Mouse (Mus musculus): ENCODE data around the gene Rdh9. TPM values are rescaled to one million over a fixed set of nuclear protein-coding genes. Genes with fewer than 3 reads are reported as not detected.

Rdh9 gene
- polyA plus RNA-seq (2016; fragmentation: Nextera tagmentation; extraction: Ambion mirVana): 0.06 and 0.13 TPM in 2 replicates

DNA sequence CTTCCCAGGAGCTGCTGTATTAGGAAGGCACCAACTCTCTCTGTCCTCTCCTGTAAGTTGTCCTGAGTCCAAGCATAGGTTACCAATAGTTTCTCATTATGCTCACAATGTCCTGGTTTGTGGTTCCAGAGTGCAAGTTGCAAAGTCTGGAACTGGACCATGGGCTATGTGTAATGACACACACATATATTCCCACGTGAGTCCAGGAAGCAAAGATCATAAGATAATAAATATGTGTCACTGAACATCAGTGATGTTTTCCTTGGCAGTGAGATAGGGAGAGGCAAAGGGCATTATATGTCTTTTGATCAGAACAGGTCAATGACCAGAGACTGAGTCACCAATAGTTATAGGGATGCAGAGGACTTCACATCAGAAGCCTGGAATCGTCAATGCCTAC lies at the start of gene Rdh9:
Gene Rdh9, plus strand, starts transcription at position 376 of the 400 bp plus-strand sequence.
- ATAC-seq (ENCODE audit: low FRiP score): no peak
- H3K4me3 ChIP-seq (replicated peaks): no peak within 1 kb of the TSS
- no peak within 1 kb of the TSS for H3K9ac ChIP-seq
- no peaks in the 10 kb centered on the region for H3K4me1 ChIP-seq
- no peaks in the 10 kb centered on the region for H3K9me3 ChIP-seq
- H3K27me3 ChIP-seq: no peaks in the 10 kb centered on the region
- WGBS: 87% methylated on average over 2 of the region's 2 CpGs
- no peak within 1 kb of the TSS for H3K4me2 ChIP-seq
- H3K36me3 ChIP-seq (replicated peaks): no peaks in the 10 kb centered on the region
- H3K27ac ChIP-seq: no peak within 1 kb of the TSS

DNA sequence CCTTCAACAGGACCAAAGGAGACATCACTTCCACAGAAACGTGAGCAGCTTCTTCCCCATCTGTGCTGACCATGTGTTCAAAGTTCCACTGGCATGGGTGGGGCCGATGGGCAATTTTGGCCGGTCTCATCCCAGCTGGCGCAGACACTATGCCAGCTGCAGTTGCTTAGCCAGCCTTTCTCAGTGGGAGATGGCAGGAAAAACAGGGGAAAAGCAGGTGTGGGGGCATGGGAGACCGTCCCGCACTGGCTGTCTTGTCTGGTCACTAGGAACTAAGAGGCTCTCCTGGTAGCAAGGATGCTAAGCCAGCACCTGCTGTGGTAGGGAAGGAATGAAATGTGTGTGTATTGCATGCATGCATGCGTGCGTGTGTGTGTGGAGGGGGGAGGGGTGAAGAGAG lies 47.7 kb upstream of the Rdh9 start:
- Histone ChIP-seq H3K27ac (no peak overlapping the region), H3K9me3 (no peaks in the 10 kb centered on the region), H3K4me3 (replicated peaks) (no peak overlapping the region), H3K9ac (no peak overlapping the region), H3K27me3 (peaks cover 85% of the 10 kb centered on the region), H3K36me3 (replicated peaks) (no peaks in the 10 kb centered on the region), H3K4me1 (peaks cover 14% of the 10 kb centered on the region), H3K4me2 (no peak overlapping the region)
- WGBS: 80% methylated on average over 8 of the region's 8 CpGs
- ATAC-seq (ENCODE audit: low FRiP score): no peak

DNA sequence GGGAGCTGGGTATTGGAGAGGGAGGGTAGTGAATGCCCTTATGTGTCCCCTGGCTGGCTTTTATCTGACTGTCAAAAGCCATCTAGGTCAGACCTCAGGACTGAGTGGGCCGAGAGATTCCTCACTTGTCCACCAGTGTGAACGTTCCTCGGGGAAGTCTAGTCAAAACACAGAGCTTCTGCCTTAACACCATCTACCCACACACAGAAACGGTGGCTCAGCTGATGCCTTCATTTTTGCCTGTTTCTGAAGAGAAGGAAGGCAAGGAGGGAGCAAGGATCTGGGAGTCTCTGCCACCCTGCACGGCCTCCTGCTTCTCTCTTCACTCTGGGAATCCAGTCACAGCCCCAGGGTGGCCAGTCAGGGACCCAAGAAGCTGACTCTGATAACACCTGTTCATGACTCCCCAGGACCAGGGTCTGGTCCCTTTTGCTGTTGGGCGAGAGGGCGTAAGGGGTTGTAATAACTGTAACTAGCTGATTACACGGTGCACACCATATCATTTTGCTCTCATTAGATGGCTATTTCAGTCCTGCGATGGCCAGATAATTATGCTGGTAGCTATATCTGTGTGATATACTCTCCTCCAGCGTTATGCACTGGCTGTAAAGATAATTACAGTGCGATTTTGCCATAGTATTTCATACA lies 45.8 kb upstream of the Rdh9 start:
- ATAC-seq (ENCODE audit: low FRiP score): no peak
- Histone ChIP-seq H3K9ac (no peak overlapping the region), H3K27ac (no peak overlapping the region), H3K4me1 (peaks cover 13% of the 10 kb centered on the region), H3K4me2 (no peak overlapping the region; the same call in 1 of the 2 replicates), H3K9me3 (no peaks in the 10 kb centered on the region), H3K36me3 (replicated peaks) (no peaks in the 10 kb centered on the region), H3K4me3 (replicated peaks) (no peak overlapping the region), H3K27me3 (peaks cover 88% of the 10 kb centered on the region)
- WGBS: 54% methylated on average over 11 of the region's 11 CpGs

GRCm38 (mm10) chr10:127730933-127731310 lies 45.3 kb upstream of the Rdh9 start:
- ATAC-seq (ENCODE audit: low FRiP score): peak; percentile 36; the same call in 1 of the 2 replicates
- Histone ChIP-seq H3K36me3 (replicated peaks) (no peaks in the 10 kb centered on the region), H3K9ac (no peak overlapping the region), H3K4me1 (peaks cover 13% of the 10 kb centered on the region), H3K27me3 (peaks cover 85% of the 10 kb centered on the region), H3K4me3 (replicated peaks) (no peak overlapping the region), H3K9me3 (no peaks in the 10 kb centered on the region), H3K4me2 (peak overlapping the region; percentile 4; the same call in 1 of the 2 replicates), H3K27ac (no peak overlapping the region)
- WGBS: 8% methylated on average over 9 of the region's 9 CpGs

DNA sequence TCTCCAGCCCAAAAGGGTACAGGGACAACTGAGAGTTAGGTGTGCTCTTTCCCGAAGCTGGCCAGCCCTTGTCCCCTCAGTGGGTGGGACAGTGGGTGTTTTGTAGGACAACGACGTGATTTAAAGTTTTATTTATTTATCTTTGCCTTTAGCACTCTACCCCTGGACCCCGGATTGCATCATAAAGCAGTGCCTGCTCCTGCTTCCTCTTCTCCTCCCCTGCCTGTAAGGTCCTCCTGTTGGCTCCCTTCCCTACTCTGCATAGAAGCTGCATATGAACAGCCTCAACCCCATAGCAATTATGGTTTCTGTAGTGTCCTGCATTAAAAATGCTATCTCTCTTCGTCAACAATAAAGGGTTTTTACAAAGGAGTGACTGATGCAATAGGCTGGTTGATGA lies 44.8 kb upstream of the Rdh9 start:
- no peak for ATAC-seq (ENCODE audit: low FRiP score)
- Histone ChIP-seq H3K4me3 (replicated peaks) (no peak overlapping the region), H3K9ac (no peak overlapping the region), H3K9me3 (no peaks in the 10 kb centered on the region), H3K4me2 (no peak overlapping the region), H3K36me3 (replicated peaks) (no peaks in the 10 kb centered on the region), H3K27ac (no peak overlapping the region), H3K4me1 (peaks cover 13% of the 10 kb centered on the region), H3K27me3 (peaks cover 85% of the 10 kb centered on the region)
- 38% methylated on average over 5 of the region's 5 CpGs for WGBS

GRCm38 (mm10) chr10:127734434-127734833 lies 41.8 kb upstream of the Rdh9 start:
- ATAC-seq (ENCODE audit: low FRiP score): no peak
- WGBS: 60% methylated on average over 5 of the region's 5 CpGs

DNA sequence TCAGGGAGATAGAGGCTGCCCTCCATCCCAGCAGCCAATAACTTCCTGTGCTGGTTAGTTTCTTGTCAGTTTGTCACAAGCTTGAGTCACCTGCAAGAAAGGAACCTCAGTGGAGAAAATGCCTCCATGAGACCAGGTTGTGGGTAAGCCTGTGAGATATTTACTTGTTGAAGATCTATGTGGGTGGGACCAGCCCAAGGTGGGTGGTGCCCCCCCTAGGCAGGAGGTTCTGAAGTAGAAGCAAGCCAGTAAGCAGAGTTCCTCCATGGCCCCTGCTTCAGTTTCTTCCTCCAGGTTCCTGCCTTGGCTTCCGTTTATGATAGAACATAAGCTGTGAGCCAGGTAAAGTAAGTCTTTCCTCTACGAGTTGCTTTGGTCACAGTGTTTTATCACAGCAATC lies 39.9 kb upstream of the Rdh9 start:
- H3K4me3 ChIP-seq (replicated peaks): no peak overlapping the region
- WGBS: 78% methylated on average over 2 of the region's 2 CpGs
- H3K4me1 ChIP-seq: peaks cover 15% of the 10 kb centered on the region
- no peaks in the 10 kb centered on the region for H3K9me3 ChIP-seq
- peaks cover under 1% of the 10 kb centered on the region; the same call in 1 of the 2 replicates for H3K36me3 ChIP-seq (replicated peaks)
- no peak overlapping the region for H3K27ac ChIP-seq
- no peak for ATAC-seq (ENCODE audit: low FRiP score)
- H3K4me2 ChIP-seq: no peak overlapping the region
- H3K9ac ChIP-seq: no peak overlapping the region
- H3K27me3 ChIP-seq: peaks cover 49% of the 10 kb centered on the region

More at GRCm38 (mm10) chr10:127734434-127734833, 41.8 kb upstream of the Rdh9 start:
- Histone ChIP-seq H3K27ac (no peak overlapping the region), H3K4me1 (peaks cover 16% of the 10 kb centered on the region), H3K9me3 (no peaks in the 10 kb centered on the region), H3K27me3 (peaks cover 65% of the 10 kb centered on the region), H3K9ac (no peak overlapping the region), H3K4me2 (no peak overlapping the region), H3K4me3 (replicated peaks) (no peak overlapping the region), H3K36me3 (replicated peaks) (no peaks in the 10 kb centered on the region)

DNA sequence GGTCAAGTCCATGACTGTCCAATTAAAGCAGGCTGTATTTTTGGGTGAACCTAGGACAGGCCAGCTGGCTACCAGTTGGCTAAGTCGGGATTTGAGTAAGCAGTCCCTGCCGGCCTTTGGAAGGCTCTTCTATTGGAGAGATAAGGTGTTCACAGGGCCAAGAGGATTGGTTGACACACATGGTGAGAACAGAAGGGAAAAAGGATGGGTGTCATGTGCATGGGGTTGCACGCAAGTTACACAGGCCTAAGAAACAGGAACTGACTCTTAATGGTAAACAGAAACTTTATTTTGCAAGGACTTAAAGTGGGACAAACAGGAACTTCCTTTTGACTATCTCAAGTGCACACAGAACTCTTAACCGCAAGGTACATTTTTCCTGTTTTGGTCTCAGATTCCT lies 39.3 kb upstream of the Rdh9 start:
- no peak overlapping the region for H3K9ac ChIP-seq
- H3K27ac ChIP-seq: no peak overlapping the region
- H3K4me2 ChIP-seq: no peak overlapping the region
- H3K36me3 ChIP-seq (replicated peaks): peaks cover 7% of the 10 kb centered on the region
- no peaks in the 10 kb centered on the region for H3K9me3 ChIP-seq
- H3K4me1 ChIP-seq: peaks cover 13% of the 10 kb centered on the region
- H3K4me3 ChIP-seq (replicated peaks): no peak overlapping the region
- no peak for ATAC-seq (ENCODE audit: low FRiP score)
- 84% methylated on average over 4 of the region's 4 CpGs for WGBS
- peaks cover 42% of the 10 kb centered on the region for H3K27me3 ChIP-seq

GRCm38 (mm10) chr10:127737552-127737951 lies 38.6 kb upstream of the Rdh9 start:
- Histone ChIP-seq H3K4me2 (no peak overlapping the region), H3K27ac (no peak overlapping the region), H3K9ac (no peak overlapping the region), H3K36me3 (replicated peaks) (peaks cover 13% of the 10 kb centered on the region), H3K9me3 (no peaks in the 10 kb centered on the region), H3K4me1 (peaks cover 13% of the 10 kb centered on the region), H3K27me3 (peaks cover 38% of the 10 kb centered on the region), H3K4me3 (replicated peaks) (no peak overlapping the region)
- no peak for ATAC-seq (ENCODE audit: low FRiP score)
- WGBS: 23% methylated on average over 2 of the region's 2 CpGs

DNA sequence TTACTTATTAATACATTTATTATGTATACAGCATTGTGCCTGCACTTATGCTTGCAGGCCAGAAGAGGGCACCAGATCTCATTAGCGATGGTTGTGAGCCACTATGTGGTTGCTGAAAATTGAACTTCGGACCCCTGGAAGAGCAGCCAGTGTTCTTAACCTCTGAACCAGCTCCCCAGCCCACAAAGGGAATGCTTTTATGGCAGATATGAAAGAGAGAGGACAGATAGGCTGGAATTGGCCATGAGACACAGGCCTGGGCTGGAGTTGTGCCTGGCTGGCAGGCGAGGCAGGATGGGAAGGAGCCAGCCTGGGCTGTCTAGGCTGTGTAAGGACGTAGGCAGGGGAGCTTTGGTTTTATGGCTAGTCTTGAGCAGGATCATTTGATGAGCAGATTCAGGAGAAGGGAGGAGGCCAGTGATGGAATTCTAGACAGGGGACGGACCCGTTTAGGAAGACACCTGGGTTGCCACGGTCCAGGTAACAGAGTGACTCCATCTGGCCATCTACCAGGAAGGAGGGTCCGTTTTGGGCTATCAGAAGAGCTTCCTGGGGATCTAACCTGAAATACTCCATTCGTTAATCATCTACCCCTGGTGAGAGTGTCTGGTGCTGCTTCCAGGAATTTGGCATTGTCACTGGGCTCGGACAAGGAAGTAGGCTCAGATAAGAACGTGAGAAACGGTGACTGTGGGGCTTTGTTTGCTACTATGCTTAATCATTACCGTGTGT lies 37.9 kb upstream of the Rdh9 start:
- 54% methylated on average over 13 of the region's 13 CpGs for WGBS
- no peak overlapping the region for H3K27ac ChIP-seq
- peaks cover 21% of the 10 kb centered on the region for H3K36me3 ChIP-seq (replicated peaks)
- H3K9ac ChIP-seq: no peak overlapping the region
- H3K4me1 ChIP-seq: peaks cover 13% of the 10 kb centered on the region
- H3K4me3 ChIP-seq (replicated peaks): no peak overlapping the region
- 0 out of 2 replicates have a peak overlapping the region, but pooled peaks have one; percentile 81 for H3K4me2 ChIP-seq
- no peak for ATAC-seq (ENCODE audit: low FRiP score)
- H3K27me3 ChIP-seq: peaks cover 31% of the 10 kb centered on the region
- H3K9me3 ChIP-seq: no peaks in the 10 kb centered on the region

- peaks cover 13% of the 10 kb centered on the region for H3K4me1 ChIP-seq
- WGBS: 1% methylated on average over 35 of the region's 61 CpGs
- H3K27ac ChIP-seq: peak within 1 kb of the TSS; percentile 82
- peak within 1 kb of the TSS; percentile 98 for H3K4me3 ChIP-seq (replicated peaks)
- H3K9me3 ChIP-seq: no peaks in the 10 kb centered on the region
- ATAC-seq (ENCODE audit: low FRiP score): peak; percentile 88
- H3K36me3 ChIP-seq (replicated peaks): peaks cover 29% of the 10 kb centered on the region
- H3K9ac ChIP-seq: peak within 1 kb of the TSS; percentile 99
- peak within 1 kb of the TSS; percentile 81 for H3K4me2 ChIP-seq
- peaks cover 24% of the 10 kb centered on the region for H3K27me3 ChIP-seq
Observed at GRCm38 (mm10) chr10:127739083-127739660, 37.0 kb upstream of the Rdh9 start, which contains the start of gene Zbtb39. Gene Zbtb39, plus strand, starts transcription at chr10:127739538.

GRCm38 (mm10) chr10:127739661-127740161 lies 36.5 kb upstream of the Rdh9 start:
- H3K27ac ChIP-seq: peak overlapping the region; percentile 82
- peaks cover 22% of the 10 kb centered on the region for H3K27me3 ChIP-seq
- peak overlapping the region; percentile 99 for H3K9ac ChIP-seq
- H3K4me2 ChIP-seq: peak overlapping the region; percentile 81
- H3K4me1 ChIP-seq: peaks cover 13% of the 10 kb centered on the region
- H3K9me3 ChIP-seq: no peaks in the 10 kb centered on the region
- WGBS: under 1% methylated on average over 39 of the region's 55 CpGs
- peak; percentile 75 for ATAC-seq (ENCODE audit: low FRiP score)
- H3K36me3 ChIP-seq (replicated peaks): peaks cover 35% of the 10 kb centered on the region
- peak overlapping the region; percentile 98 for H3K4me3 ChIP-seq (replicated peaks)

All from forebrain, embryonic 12.5 days (tissue).